Mouse (Mus musculus): ENCODE results near the gene Dach1.

The Dach1 gene

GRCm38 (mm10) chr14:98169421-98170076, at the start of gene Dach1:
Gene Dach1 (minus strand): TSS chr14:98169765.
- DNase-seq = peak; percentile 8 to 30

- no peak for DNase-seq
These were observed 30.5 kb upstream of the Dach1 start for GRCm38 (mm10) chr14:98200089-98200488.

- DNase-seq = no peak
These were observed 12.0 kb upstream of the Dach1 start for GRCm38 (mm10) chr14:98181545-98181944.

- no peak for DNase-seq
These were observed 4.3 kb upstream of the Dach1 start for GRCm38 (mm10) chr14:98173831-98174230.

GRCm38 (mm10) chr14:98172394-98172905, 2.9 kb upstream of the Dach1 start:
- DNase-seq = no peak

- DNase-seq = no peak
These were observed 2.3 kb upstream of the Dach1 start for GRCm38 (mm10) chr14:98171861-98172260.

GRCm38 (mm10) chr14:98168908-98169401, 610 bp downstream of the Dach1 start:
- DNase-seq = peak; percentile 12 to 29

- DNase-seq = peak; percentile 6 to 30
These were observed 1.3 kb downstream of the Dach1 start for GRCm38 (mm10) chr14:98168039-98168907.

GRCm38 (mm10) chr14:98167186-98168038, 2.2 kb downstream of the Dach1 start:
- peak; percentile 5 to 8 for DNase-seq

- DNase-seq = no peak
These were observed 3.1 kb downstream of the Dach1 start for GRCm38 (mm10) chr14:98166318-98166976.

- DNase-seq = no peak
These were observed 12.8 kb downstream of the Dach1 start for GRCm38 (mm10) chr14:98156753-98157152.

- no peak for DNase-seq
These were observed 13.7 kb downstream of the Dach1 start for GRCm38 (mm10) chr14:98155725-98156392.

- no peak for DNase-seq
These were observed 14.6 kb downstream of the Dach1 start for GRCm38 (mm10) chr14:98154832-98155422.

GRCm38 (mm10) chr14:98141758-98142157, 27.8 kb downstream of the Dach1 start:
- DNase-seq = no peak

GRCm38 (mm10) chr14:98138873-98139665, 30.5 kb downstream of the Dach1 start:
- no peak for DNase-seq

GRCm38 (mm10) chr14:98134546-98134945, 35.0 kb downstream of the Dach1 start:
- DNase-seq = no peak

GRCm38 (mm10) chr14:98123032-98123431, 46.5 kb downstream of the Dach1 start:
- DNase-seq = no peak

- no peak for DNase-seq
These were observed 52.9 kb downstream of the Dach1 start for GRCm38 (mm10) chr14:98116627-98117026.

GRCm38 (mm10) chr14:98113106-98113505, 56.5 kb downstream of the Dach1 start:
- DNase-seq = no peak

GRCm38 (mm10) chr14:98109929-98110328, 59.6 kb downstream of the Dach1 start:
- DNase-seq = no peak

Measured in cerebellum, adult 18-20 months (tissue).